Mouse (Mus musculus) midbrain, postnatal 0 days (tissue): Measurements from ENCODE around the gene Gh. TPM values are rescaled to one million over a fixed set of nuclear protein-coding genes. Genes with fewer than 3 reads are reported as not detected.

Experiments
- ATAC-seq: fragments of 200-750 bp; cut with Nextera tagmentation; 2 replicates; pipeline ENCODE4 v1.8.0; 2017; ENCODE audit warnings: moderate number of reproducible peaks, mild to moderate bottlenecking, moderate TSS enrichment, moderate library complexity; ENCODE audit not compliant: low FRiP score
- DNase-seq: peaks from one replicate; pipeline ENCODE4 v3.0.0-alpha.2; 2015; ENCODE audit warnings: low spot score
- H3K27ac ChIP-seq: fragments of 300-500 bp; sonication (generic); 2 replicates; pipeline ENCODE4 v1.5.1; 2014; ENCODE audit warnings: low read depth, mild to moderate bottlenecking, low read length, mixed read lengths
- H3K27me3 ChIP-seq: fragments of 300-500 bp; sonication (generic); 2 replicates; pipeline ENCODE4 v1.6.1; 2014; ENCODE audit warnings: low read length, control low read depth, mixed read lengths; ENCODE audit not compliant: insufficient read depth
- H3K36me3 ChIP-seq: fragments of 300-500 bp; sonication (generic); 2 replicates; pipeline ENCODE4 v1.6.1; 2014; ENCODE audit warnings: low read length, control low read depth, mixed read lengths; ENCODE audit not compliant: insufficient read depth
- H3K4me1 ChIP-seq: fragments of 300-500 bp; sonication (generic); 2 replicates; pipeline ENCODE4 v1.6.1; 2014; ENCODE audit warnings: mild to moderate bottlenecking, control low read depth, antibody characterized with exemption, low read length, mixed read lengths; ENCODE audit not compliant: insufficient read depth
- H3K4me2 ChIP-seq: fragments of 300-500 bp; sonication (generic); 2 replicates; pipeline ENCODE4 v1.6.1; 2014; ENCODE audit warnings: low read depth, mild to moderate bottlenecking, low read length, mixed read lengths; ENCODE audit not compliant: poor library complexity, severe bottlenecking
- H3K4me3 ChIP-seq: fragments of 300-500 bp; sonication (generic); 2 replicates; pipeline ENCODE4 v1.5.1; 2014; ENCODE audit warnings: low read depth, mild to moderate bottlenecking, low read length, moderate library complexity
- H3K9ac ChIP-seq: fragments of 300-500 bp; sonication (generic); replicated peaks from 2 replicates; pipeline ENCODE4 v1.6.1; 2014; ENCODE audit warnings: mild to moderate bottlenecking, low read length, moderate library complexity, mixed read lengths; ENCODE audit not compliant: poor library complexity, severe bottlenecking
- H3K9me3 ChIP-seq: fragments of 300-500 bp; sonication (generic); 2 replicates; pipeline ENCODE4 v1.6.1; 2016; ENCODE audit warnings: low read length, control low read depth
- CTCF ChIP-seq: IDR thresholded peaks from 2 replicates; pipeline ENCODE4 v1.5.1; 2016; ENCODE audit warnings: antibody characterized with exemption, mild to moderate bottlenecking
- WGBS: fragments of 180-500 bp; shearing (Covaris S2); extraction: QIAGEN DNeasy Blood & Tissue Kit; methylation state at CpG from one replicate; pipeline ENCODE4 v1.1.7; 2014; 5-methylcytosine and 5-hydroxymethylcytosine counted together
- polyA plus RNA-seq: library from polyadenylated mRNA; unstranded; fragments of >200 nt; fragmentation: Nextera tagmentation; extraction: Ambion mirVana; gene quantifications from 2 replicates; pipeline ENCODE4 v1.2.1, GENCODE M21; 2015
- total RNA-seq: library from RNA; depleted of rRNA; stranded (reverse); fragments of >200 nt; gene quantifications from 2 replicates; pipeline ENCODE4 v1.2.3, GENCODE M21; 2014

Gene Gh
- total and polyA plus RNA-seq, 2 experiments from 2014 or later: 1.3 TPM; not detected in 1

DNA sequence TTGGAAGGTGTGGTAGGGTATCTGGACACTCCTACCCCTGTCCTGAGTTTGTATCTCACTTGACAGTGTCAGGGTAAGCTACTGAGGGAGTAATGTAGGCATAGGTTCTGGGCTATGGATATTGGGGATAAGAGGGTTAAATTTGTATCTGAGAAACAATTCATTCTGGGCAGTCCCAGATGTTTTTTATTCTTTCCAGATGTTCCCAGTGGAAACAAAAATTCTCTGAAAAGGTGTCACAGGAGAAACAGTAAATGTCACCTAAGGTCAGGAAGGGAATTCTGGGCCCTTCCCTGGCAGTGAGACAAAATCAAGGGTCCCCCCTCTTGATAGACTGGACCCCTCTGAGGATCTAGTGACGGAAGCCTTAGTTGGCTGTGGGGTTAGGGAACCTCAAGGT lies 14.8 kb upstream of the Gh start:
- Histone ChIP-seq H3K9ac (no peak overlapping the region), H3K36me3 (no peaks in the 10 kb centered on the region), H3K4me1 (no peaks in the 10 kb centered on the region), H3K27me3 (no peaks in the 10 kb centered on the region), H3K9me3 (no peaks in the 10 kb centered on the region), H3K4me2 (no peak overlapping the region), H3K4me3 (no peak overlapping the region), H3K27ac (no peak overlapping the region)
- no peak for ATAC-seq
- no peak for TF ChIP-seq CTCF
- WGBS: 81% methylated on average over 1 of the region's 1 CpGs
- DNase-seq: no peak

DNA sequence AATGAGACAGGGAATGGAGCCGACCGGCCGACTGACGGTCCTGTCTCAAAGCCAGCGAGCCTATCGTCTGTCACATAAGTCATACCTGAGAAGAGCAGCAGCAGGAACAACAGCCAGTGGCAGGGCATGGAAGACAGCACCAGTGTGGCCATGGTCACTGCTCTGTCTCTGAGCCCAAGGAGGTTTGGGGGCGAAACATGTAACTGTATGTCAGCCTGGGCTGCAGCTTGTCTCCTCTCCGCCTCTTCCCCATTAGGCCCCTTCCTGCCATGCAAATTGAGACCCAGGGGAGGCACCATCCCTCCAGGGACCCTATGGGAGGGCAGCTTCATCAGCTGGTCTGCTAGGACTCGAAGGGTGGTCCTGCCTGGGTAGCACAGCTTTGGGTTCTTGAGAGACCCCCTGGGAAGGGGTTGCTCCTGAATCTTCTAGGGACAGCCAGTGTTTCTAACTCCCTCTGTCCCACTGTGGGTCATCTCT lies 12.7 kb upstream of the Gh start, which contains the start of gene Cd79b:
Cd79b (minus strand) TSS at position 430 of the 480 bp plus-strand sequence.
- Histone ChIP-seq H3K27me3 (no peaks in the 10 kb centered on the region), H3K27ac (no peak within 1 kb of the TSS), H3K9ac (no peak within 1 kb of the TSS), H3K4me2 (no peak within 1 kb of the TSS), H3K4me1 (no peaks in the 10 kb centered on the region), H3K36me3 (no peaks in the 10 kb centered on the region), H3K4me3 (no peak within 1 kb of the TSS), H3K9me3 (no peaks in the 10 kb centered on the region)
- TF ChIP-seq CTCF: no peak
- WGBS: 82% methylated on average over 9 of the region's 9 CpGs
- no peak for ATAC-seq
- no peak for DNase-seq

DNA sequence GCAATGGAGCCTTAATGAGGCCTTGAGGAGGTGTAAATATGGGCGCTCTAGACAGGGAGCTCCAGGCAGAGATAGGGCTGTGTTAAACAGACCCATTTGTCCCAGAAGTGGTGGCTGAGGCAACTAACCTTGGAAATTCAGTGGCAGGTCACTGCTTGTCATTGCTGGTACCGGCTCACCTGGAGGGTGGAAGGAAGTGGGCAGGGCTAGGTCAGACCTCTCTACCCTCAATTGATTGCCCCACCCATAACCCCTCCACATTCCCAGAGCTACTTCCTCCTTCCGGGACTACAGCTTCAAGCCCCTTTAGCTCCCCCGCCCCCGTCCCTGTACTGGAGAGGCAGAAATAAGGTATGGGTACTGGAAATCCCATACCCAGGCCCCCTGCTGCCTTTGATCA lies 11.9 kb upstream of the Gh start:
- H3K9ac ChIP-seq: no peak overlapping the region
- no peak overlapping the region for H3K27ac ChIP-seq
- DNase-seq (no peak), ATAC-seq (no peak)
- no peaks in the 10 kb centered on the region for H3K4me1 ChIP-seq
- WGBS: 84% methylated on average over 5 of the region's 5 CpGs
- no peak overlapping the region for H3K4me3 ChIP-seq
- no peak for TF ChIP-seq CTCF
- H3K4me2 ChIP-seq: no peak overlapping the region
- H3K9me3 ChIP-seq: no peaks in the 10 kb centered on the region
- H3K27me3 ChIP-seq: no peaks in the 10 kb centered on the region
- no peaks in the 10 kb centered on the region for H3K36me3 ChIP-seq

DNA sequence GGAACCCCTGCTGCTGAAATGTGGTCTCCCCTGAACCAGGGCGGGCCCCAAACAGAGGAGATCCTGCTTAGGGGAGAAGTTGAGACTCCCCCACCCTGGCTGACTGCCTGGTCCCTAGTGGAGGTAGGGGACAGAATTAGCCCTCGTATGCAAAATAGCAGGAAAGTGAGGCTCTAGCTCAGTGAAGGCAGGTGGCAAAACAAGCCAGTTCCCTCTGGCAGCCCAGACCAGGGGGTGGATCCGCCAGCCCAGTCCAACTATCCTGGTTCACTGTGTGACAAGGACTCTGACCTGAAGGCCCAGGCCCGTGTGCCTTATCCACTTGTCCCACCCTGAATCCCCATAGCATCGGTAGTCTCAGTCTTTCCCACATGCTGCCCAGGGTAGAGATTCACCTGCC lies 8.5 kb upstream of the Gh start:
- Histone ChIP-seq H3K27ac (no peak overlapping the region), H3K4me1 (no peaks in the 10 kb centered on the region), H3K36me3 (no peaks in the 10 kb centered on the region), H3K4me3 (no peak overlapping the region), H3K9ac (no peak overlapping the region), H3K27me3 (no peaks in the 10 kb centered on the region), H3K4me2 (no peak overlapping the region), H3K9me3 (no peaks in the 10 kb centered on the region)
- ATAC-seq (no peak), DNase-seq (no peak)
- no peak for TF ChIP-seq CTCF
- WGBS: 69% methylated on average over 5 of the region's 5 CpGs

DNA sequence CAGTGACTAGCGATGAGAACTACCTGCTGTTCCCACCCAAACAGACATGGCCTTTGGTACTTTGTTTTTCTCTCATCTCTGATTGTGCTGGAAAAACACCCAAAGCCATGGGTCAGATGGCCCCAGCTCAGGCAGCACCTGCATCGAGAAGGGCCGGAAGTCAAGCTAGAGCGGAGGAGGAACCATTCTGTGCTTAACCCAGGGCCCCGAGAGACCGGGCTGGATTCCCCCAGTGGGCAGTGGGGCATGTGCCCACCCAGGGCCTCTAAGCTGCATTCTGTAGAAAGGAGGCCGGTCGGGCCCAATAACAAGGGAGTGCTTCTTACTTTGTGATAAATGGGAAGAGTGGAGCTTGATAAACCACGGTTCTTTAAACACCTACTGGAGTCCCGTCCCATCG lies 6.5 kb upstream of the Gh start:
- no peaks in the 10 kb centered on the region for H3K36me3 ChIP-seq
- H3K4me1 ChIP-seq: no peaks in the 10 kb centered on the region
- DNase-seq (no peak), ATAC-seq (no peak)
- H3K4me2 ChIP-seq: no peak overlapping the region
- H3K27me3 ChIP-seq: no peaks in the 10 kb centered on the region
- H3K9me3 ChIP-seq: no peaks in the 10 kb centered on the region
- no peak overlapping the region for H3K27ac ChIP-seq
- WGBS: 85% methylated on average over 11 of the region's 11 CpGs
- TF ChIP-seq CTCF: no peak
- no peak overlapping the region for H3K9ac ChIP-seq
- H3K4me3 ChIP-seq: no peak overlapping the region

DNA sequence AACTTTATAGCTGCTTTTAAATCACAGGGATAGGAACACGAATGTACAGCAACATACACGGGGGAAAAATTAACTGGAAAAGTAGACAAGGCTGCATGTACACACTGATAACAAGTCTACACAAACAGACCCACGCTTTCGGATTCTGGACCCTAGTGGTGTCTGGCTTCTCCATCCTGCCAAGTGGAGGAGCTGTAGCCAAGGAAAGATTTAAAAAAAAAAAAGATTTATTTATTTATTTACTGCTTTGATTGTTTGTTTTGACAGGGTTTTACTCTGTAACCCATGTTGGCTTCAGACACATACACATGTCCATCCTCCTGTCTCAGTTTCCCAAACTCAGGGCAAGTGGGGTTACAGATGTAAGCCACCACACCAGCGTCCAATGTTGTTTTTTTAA lies 5.8 kb upstream of the Gh start:
- no peak for TF ChIP-seq CTCF
- H3K9ac ChIP-seq: no peak overlapping the region
- H3K36me3 ChIP-seq: no peaks in the 10 kb centered on the region
- no peak overlapping the region for H3K4me3 ChIP-seq
- WGBS: 85% methylated on average over 5 of the region's 5 CpGs
- no peaks in the 10 kb centered on the region for H3K27me3 ChIP-seq
- no peaks in the 10 kb centered on the region for H3K4me1 ChIP-seq
- DNase-seq (no peak), ATAC-seq (no peak)
- no peak overlapping the region for H3K4me2 ChIP-seq
- no peak overlapping the region for H3K27ac ChIP-seq
- H3K9me3 ChIP-seq: no peaks in the 10 kb centered on the region
